Mouse (Mus musculus) lung, postnatal 36 days (tissue): ENCODE data around the gene Nod1.
A peak's percentile ranks its signal among the peaks of the same experiment; 100 is the strongest.

Experiments
- DNase-seq: peaks from one replicate; pipeline ENCODE4 v3.0.0; 2022; ENCODE audit warnings: mixed read lengths

Nod1 gene

DNA sequence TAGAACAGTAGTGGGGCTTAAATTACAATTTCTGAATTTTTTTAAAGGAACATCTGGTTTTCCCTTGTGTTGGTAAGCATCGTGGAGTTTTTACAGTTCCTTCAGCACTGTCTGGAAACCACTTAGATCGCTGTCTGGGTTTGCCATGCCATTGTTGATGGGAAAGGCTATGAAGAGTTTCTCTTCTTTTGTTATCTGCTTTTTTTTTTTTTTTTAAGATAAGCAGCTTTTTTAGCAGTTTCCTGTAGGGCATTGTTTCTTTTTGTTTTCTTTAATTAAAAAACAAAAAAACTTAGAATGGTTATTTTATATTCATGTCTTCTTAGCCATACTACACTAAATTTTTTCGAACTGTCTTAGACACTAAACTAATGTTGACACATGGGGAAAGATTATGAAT lies 94.8 kb downstream of the Nod1 start:
- no peak for DNase-seq

DNA sequence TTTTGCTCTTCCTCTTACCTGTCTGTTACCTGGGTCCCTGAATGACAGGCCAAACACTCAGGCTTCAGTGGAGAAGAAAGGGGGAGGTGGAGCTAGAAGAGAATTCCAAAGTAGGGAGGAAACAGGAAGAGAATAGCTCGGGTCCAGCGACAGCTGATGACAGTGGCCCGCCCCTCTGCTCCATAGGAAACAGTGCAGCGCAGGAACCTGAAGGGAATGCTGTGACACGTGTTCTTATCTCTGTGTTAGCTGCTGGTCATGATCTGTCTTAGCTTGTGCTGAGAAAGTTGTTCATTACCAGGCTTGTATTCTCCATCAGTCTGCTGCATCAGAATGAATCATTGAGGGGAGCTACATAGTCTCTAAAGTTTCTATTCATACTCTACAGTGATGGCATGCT lies 95.6 kb downstream of the Nod1 start:
- peak; percentile 23 for DNase-seq
